Mouse (Mus musculus): ENCODE results near the gene Acbd6.

Acbd6 gene

DNA sequence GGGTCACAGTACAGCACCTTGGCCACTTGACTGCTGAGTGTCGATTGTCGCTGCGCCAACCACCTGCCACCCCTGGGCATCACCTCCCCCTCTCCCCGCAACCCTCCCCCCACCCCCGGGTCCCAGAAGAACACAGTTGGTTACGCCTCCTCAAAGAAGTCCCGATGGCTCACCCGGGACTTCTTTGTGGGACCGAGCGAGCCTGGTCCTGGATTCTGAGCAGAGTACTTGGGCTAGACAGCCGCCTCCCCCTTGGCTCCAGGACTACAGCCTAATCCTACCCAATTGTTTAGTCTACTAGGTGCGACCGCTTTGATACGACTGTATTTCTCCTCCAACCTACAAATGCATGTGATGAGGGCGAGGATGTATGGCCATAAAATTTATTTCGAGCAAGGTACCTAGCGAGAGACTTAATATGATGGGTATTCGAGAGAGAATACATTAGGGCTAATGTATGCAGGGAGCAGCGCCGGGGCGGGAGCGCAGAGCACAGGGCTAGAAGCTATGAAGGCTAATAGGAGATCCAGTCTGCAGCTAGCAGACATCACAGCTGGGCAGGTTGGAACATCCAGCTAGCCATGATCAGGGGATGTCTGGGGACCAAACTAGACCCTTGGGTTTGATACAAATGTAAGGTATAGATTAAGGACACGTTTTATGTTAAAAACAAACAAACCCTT, 171.3 kb downstream of the Acbd6 start:
- no peak for DNase-seq

DNA sequence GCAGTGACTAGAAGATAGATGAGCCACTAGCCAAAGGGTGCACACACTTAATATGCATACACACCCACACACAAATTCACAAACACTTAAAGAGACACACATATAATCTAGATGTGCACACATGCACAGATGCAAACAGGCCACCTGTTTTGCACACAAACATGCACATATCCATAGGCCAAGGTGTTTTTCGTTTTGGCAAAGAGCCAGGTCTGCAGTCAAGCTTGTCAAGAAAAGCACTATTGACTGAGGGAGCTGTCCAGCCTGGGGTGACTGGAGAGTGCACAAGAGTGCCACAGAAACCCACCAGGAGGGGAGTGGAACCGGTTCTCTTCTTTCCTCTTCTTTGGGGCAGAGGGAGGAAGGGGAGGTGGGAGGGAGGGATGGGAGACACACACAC, 173.2 kb downstream of the Acbd6 start:
- no peak for DNase-seq

DNA sequence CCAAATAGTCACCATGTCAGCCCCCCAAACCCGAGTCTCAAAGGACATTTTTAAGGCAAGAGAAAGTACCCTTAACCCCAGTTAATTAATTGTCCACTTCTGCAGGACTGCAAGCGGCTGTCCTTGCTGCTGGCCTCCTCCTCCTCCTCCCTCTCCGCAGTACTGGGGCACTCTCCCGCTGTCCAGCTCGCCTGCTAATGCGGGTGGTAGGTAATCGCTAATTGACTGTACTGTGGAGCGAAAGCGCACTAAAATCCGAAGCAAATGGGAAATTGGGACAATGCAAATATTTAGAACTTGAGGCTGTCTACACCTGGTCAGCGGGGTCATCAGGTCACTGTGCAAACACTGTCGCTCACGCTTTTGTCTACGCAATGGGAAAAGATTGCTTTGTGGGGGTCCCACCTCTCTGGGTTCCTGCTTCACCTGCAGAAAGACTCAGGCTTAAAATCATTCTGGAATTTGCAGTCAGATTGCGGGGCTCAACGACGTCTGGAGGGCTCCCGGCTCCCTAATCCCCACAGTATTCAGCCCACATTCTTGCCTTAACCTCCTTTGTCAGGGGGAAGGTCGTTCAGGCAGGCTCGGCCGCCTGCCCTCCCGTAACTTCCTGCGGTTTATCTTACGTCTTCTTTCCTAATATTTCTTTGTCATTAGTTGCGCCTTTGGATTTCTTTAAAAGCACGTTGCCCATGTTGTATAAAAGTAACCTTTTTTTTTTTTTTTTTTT, 178.3 kb downstream of the Acbd6 start:
- DNase-seq: no peak

DNA sequence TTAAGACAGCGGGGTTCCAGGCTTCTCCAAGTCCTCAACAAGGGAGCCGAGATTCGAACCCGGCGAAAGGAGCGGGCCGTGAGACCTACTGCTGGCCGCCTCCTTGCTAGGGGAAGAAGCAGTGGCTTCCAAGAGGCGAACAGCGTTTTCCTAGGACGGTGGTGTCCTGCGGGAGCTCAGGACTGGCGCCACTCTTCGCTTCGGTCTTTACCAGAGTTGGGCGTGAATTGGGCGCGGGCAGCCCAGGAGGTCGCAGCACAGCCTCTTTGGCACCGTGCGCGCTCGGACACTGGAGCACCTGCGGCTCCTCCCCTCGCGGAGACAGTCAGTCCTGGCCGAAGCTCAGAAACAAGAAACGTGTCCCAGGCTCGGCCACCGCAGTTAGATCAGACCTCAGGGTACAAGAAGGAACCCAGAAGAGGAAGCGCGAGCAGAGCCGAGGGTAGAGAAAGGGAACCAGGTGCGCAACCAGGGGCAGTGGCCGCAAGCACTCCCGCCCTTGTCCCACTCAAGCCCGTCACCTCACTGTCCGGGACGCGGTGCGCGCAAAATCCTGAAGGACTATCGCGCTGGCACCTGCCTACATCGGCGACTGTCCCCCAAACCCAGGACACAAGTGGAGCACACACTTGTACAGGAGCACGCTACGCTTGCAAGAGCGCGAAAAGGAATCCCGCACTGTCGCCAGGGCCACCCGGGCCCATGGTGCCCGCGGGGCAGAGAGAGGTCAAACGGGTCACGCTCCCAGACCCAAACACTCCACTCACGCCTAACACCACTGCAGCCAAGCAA, 179.3 kb downstream of the Acbd6 start:
- no peak for DNase-seq

DNA sequence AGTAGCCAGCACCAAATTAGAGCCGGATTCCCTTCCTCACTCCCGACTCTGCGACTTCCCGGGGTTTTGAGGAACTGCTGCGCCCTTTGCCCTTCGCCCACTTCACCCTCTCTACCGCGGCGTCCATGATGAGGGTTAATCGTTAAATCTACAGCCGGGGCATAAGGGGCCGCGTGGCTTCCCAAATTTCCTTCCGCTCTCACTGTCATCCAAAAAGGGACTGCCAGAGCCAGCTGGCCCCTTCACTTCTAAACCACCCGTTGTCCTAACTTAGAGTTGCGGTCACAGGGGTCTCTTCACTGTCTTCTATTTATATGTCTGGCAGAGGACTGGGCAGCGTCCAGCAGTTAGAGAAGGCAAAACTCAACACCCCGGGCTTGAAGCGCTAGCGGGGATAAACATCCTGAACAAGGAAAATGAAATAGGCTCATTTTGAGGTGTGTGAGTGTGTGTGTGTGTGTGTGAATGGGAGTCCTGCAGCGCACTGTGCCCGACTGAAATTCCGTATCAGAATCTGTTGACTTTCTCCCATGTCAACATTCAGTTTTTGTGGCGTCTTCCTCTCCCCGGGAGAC, 180.0 kb downstream of the Acbd6 start:
- no peak for DNase-seq
